Mouse (Mus musculus): ENCODE measurements around the gene Cers6. TPM values are rescaled to one million over a fixed set of nuclear protein-coding genes. Genes with fewer than 3 reads are reported as not detected.

Cers6 gene
- polyA plus RNA-seq, 1 experiment from 2014 or later = 21.3 TPM

- Histone ChIP-seq H3K4me3 (no peak overlapping the region), H3K27ac (no peak overlapping the region), H3K9ac (no peak overlapping the region), H3K4me2 (no peak overlapping the region), H3K36me3 (0 out of 2 replicates have a peak, but pooled peaks cover 6% of the 10 kb centered on the region), H3K4me1 (no peaks in the 10 kb centered on the region), H3K27me3 (no peaks in the 10 kb centered on the region), H3K9me3 (no peaks in the 10 kb centered on the region)
- no peak for ATAC-seq (ENCODE audit: borderline replicate concordance, extremely low read depth, low FRiP score, low TSS enrichment)
- WGBS = 70% methylated on average over 1 of the region's 1 CpGs
These were observed 257.8 kb downstream of the Cers6 start for GRCm38 (mm10) chr2:69118994-69119393.

DNA sequence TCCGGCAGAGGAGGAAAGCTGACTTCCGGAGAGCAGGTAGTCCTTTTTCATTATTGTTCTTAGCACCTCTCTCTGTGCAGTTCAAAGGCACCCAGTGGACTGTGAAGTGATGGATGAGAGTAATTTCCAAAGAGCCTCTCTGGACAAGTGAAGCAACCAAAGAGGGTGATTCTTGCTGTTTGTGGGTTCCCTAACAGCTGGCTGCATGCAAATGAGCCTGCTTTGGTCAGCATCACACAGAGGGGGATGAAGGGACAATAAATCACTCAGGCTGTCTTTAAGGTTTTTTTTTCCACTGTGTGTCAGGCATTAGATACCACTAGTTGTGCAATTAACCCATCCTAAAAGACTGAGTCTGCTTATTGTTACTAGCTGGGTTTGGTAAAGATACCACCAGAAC lies 258.5 kb downstream of the Cers6 start:
- Histone ChIP-seq H3K4me2 (no peak overlapping the region), H3K9ac (no peak overlapping the region)
- 31% methylated on average over 2 of the region's 2 CpGs for WGBS

GRCm38 (mm10) chr2:69121681-69122080 lies 260.4 kb downstream of the Cers6 start:
- Histone ChIP-seq H3K9ac (no peak overlapping the region), H3K4me1 (no peaks in the 10 kb centered on the region), H3K9me3 (no peaks in the 10 kb centered on the region), H3K36me3 (no peaks in the 10 kb centered on the region), H3K4me3 (no peak overlapping the region), H3K27ac (no peak overlapping the region), H3K4me2 (no peak overlapping the region), H3K27me3 (no peaks in the 10 kb centered on the region)
- WGBS = 83% methylated on average over 4 of the region's 4 CpGs
- no peak for ATAC-seq (ENCODE audit: borderline replicate concordance, extremely low read depth, low FRiP score, low TSS enrichment)

More for the DNA sequence above, 258.5 kb downstream of the Cers6 start:
- Histone ChIP-seq H3K4me1 (no peaks in the 10 kb centered on the region), H3K27me3 (no peaks in the 10 kb centered on the region), H3K4me3 (no peak overlapping the region), H3K27ac (no peak overlapping the region), H3K36me3 (0 out of 2 replicates have a peak, but pooled peaks cover 6% of the 10 kb centered on the region), H3K9me3 (no peaks in the 10 kb centered on the region)
- no peak for ATAC-seq (ENCODE audit: borderline replicate concordance, extremely low read depth, low FRiP score, low TSS enrichment)

GRCm38 (mm10) chr2:69125425-69125824 lies 264.2 kb downstream of the Cers6 start:
- WGBS = 75% methylated on average over 3 of the region's 3 CpGs
- Histone ChIP-seq H3K9ac (no peak overlapping the region), H3K27me3 (no peaks in the 10 kb centered on the region), H3K27ac (no peak overlapping the region), H3K4me3 (no peak overlapping the region), H3K4me2 (no peak overlapping the region), H3K36me3 (no peaks in the 10 kb centered on the region), H3K9me3 (no peaks in the 10 kb centered on the region), H3K4me1 (peaks cover 19% of the 10 kb centered on the region)
- ATAC-seq (ENCODE audit: borderline replicate concordance, extremely low read depth, low FRiP score, low TSS enrichment) = no peak

DNA sequence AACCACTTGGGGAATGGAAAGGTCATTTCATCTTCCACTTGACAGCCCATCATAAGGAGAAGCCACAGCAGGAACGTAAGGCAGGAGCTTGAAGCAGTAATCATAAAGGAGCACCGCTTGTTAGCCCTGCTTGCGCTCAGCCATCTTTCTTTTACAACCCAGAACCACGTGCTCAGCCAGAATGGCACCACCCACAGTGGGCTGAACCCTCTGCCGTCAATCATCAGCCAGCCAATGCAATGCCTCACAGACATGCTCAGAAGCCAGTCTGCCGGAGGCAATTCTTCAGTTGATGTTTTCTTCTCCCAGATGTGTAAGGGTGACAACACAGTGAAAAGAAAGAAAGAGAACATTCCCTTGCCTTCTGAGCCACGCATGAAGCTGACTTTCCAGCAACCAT lies 267.1 kb downstream of the Cers6 start:
- Histone ChIP-seq H3K9ac (no peak overlapping the region), H3K9me3 (no peaks in the 10 kb centered on the region), H3K36me3 (no peaks in the 10 kb centered on the region), H3K27ac (peak overlapping the region; percentile 51), H3K27me3 (no peaks in the 10 kb centered on the region), H3K4me1 (peaks cover 19% of the 10 kb centered on the region), H3K4me3 (no peak overlapping the region), H3K4me2 (no peak overlapping the region)
- whole genome bisulfite sequencing = 80% methylated on average over 7 of the region's 7 CpGs
- ATAC-seq (ENCODE audit: borderline replicate concordance, extremely low read depth, low FRiP score, low TSS enrichment) = no peak

DNA sequence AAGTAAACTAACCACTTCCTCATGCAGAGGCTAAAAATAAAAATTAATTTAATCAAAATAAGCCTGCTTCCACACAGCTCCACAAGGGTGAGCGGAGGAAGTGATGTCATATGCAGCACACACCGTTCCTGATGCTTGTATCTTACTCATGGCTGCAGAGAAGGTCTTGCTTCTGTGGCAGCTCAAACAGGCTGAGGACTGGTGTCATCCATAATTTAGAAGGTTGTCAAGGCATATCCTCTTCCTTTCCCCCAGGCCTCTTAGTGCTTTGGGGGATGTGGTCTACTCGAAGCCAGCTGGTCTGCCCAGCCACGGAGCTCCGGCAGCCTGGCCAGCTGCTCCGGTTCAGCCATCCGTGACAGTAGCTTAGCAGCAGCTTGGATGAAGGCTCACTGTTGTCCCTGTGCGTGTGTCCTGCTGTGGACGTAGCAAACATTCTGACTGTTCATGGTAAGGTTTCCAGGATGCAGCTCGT lies 267.7 kb downstream of the Cers6 start:
- no peak overlapping the region for H3K9ac ChIP-seq
- no peaks in the 10 kb centered on the region for H3K9me3 ChIP-seq
- H3K36me3 ChIP-seq = no peaks in the 10 kb centered on the region
- peak overlapping the region; percentile 30; the same call in 1 of the 2 replicates for H3K4me2 ChIP-seq
- no peak overlapping the region for H3K4me3 ChIP-seq
- peak; percentile 72; the same call in 1 of the 2 replicates for ATAC-seq (ENCODE audit: borderline replicate concordance, extremely low read depth, low FRiP score, low TSS enrichment)
- no peaks in the 10 kb centered on the region for H3K27me3 ChIP-seq
- peak overlapping the region; percentile 86 for H3K27ac ChIP-seq
- 38% methylated on average over 10 of the region's 10 CpGs for WGBS
- H3K4me1 ChIP-seq = peaks cover 19% of the 10 kb centered on the region

DNA sequence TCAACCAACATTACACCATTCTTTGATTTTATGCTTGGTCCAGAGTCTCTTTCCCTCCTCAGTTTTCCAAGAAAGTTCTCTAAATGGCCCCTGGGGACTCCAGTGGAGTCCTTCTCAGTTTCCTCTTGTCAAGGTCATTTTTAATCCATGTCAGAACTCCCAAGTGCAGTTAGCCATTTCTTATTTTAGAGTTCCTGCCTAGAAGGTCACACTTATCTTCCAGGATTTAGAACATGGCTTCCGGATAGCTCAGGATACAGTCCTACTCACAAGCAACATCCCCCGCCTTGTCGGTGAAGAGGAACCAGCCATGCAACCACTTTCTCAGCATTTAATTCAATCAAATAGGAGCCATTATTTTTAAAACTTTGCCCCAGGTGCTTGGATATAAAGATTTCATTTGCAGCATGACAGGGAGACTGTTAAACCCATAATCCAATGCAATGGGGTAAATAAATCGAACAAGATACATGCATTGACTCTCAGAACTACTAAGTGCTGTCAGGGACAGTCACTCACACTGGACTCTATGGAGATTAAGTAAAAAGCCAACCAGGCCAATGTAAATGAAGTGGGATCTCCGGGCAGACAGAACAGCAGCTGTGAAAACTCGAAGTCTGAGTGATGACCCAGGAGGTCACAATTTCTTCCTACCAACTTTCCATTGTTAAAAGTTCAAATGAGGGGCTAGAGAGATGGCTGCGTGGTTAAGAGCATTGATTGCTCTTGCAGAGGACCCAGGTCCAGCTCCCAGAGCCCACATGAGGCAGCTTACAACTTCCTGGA lies 268.4 kb downstream of the Cers6 start:
- WGBS = 46% methylated on average over 7 of the region's 7 CpGs
- peak; percentile 53; the same call in 1 of the 2 replicates for ATAC-seq (ENCODE audit: borderline replicate concordance, extremely low read depth, low FRiP score, low TSS enrichment)

GRCm38 (mm10) chr2:69132046-69132445 lies 270.8 kb downstream of the Cers6 start:
- Histone ChIP-seq H3K9ac (no peak overlapping the region), H3K4me3 (no peak overlapping the region), H3K27ac (no peak overlapping the region), H3K27me3 (no peaks in the 10 kb centered on the region), H3K4me2 (no peak overlapping the region), H3K9me3 (no peaks in the 10 kb centered on the region), H3K36me3 (no peaks in the 10 kb centered on the region), H3K4me1 (peaks cover 37% of the 10 kb centered on the region)
- ATAC-seq (ENCODE audit: borderline replicate concordance, extremely low read depth, low FRiP score, low TSS enrichment) = no peak
- WGBS = 53% methylated on average over 3 of the region's 3 CpGs

More for the DNA sequence above, 268.4 kb downstream of the Cers6 start:
- Histone ChIP-seq H3K9me3 (no peaks in the 10 kb centered on the region), H3K27me3 (no peaks in the 10 kb centered on the region), H3K4me1 (peaks cover 19% of the 10 kb centered on the region), H3K4me3 (no peak overlapping the region), H3K9ac (no peak overlapping the region), H3K27ac (peak overlapping the region; percentile 86), H3K36me3 (no peaks in the 10 kb centered on the region), H3K4me2 (peak overlapping the region; percentile 30; the same call in 1 of the 2 replicates)

GRCm38 (mm10) chr2:69132488-69133040 lies 271.3 kb downstream of the Cers6 start:
- WGBS = 45% methylated on average over 5 of the region's 5 CpGs
- H3K27ac ChIP-seq = no peak overlapping the region
- peaks cover 37% of the 10 kb centered on the region for H3K4me1 ChIP-seq
- H3K4me3 ChIP-seq = no peak overlapping the region
- no peaks in the 10 kb centered on the region for H3K9me3 ChIP-seq
- no peaks in the 10 kb centered on the region for H3K27me3 ChIP-seq
- no peaks in the 10 kb centered on the region for H3K36me3 ChIP-seq
- no peak overlapping the region for H3K4me2 ChIP-seq
- ATAC-seq (ENCODE audit: borderline replicate concordance, extremely low read depth, low FRiP score, low TSS enrichment) = no peak
- no peak overlapping the region for H3K9ac ChIP-seq

- peaks cover 27% of the 10 kb centered on the region for H3K4me1 ChIP-seq
- no peaks in the 10 kb centered on the region for H3K36me3 ChIP-seq
- no peaks in the 10 kb centered on the region for H3K9me3 ChIP-seq
- no peak for ATAC-seq (ENCODE audit: borderline replicate concordance, extremely low read depth, low FRiP score, low TSS enrichment)
- no peak overlapping the region for H3K9ac ChIP-seq
- H3K4me2 ChIP-seq = no peak overlapping the region
- no peak overlapping the region for H3K27ac ChIP-seq
- H3K27me3 ChIP-seq = no peaks in the 10 kb centered on the region
- H3K4me3 ChIP-seq = no peak overlapping the region
- WGBS = 60% methylated on average over 1 of the region's 1 CpGs
These were observed 272.9 kb downstream of the Cers6 start for GRCm38 (mm10) chr2:69134186-69134585.

DNA sequence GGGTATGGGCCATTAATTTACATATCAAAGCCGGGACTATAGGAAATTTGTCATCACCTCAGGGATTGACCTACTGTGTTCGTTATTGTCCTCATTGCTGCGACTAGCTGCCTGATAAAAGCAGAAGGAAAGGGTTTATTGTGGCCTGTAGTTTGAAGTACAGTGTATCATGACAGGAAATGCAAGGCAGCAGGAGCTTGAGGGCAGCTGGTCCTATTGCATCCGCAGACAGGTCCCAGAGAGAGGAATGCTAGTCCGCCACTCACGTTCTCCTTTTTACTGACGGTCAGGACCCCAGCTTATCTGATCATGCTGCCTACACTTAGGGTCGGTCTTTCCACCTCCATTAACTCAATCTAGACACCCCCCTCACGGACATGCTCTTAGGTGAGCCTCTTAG lies 273.7 kb downstream of the Cers6 start:
- no peak overlapping the region for H3K9ac ChIP-seq
- H3K4me2 ChIP-seq = no peak overlapping the region
- H3K27me3 ChIP-seq = no peaks in the 10 kb centered on the region
- no peak for ATAC-seq (ENCODE audit: borderline replicate concordance, extremely low read depth, low FRiP score, low TSS enrichment)
- peaks cover 19% of the 10 kb centered on the region for H3K4me1 ChIP-seq
- H3K36me3 ChIP-seq = no peaks in the 10 kb centered on the region
- 50% methylated on average over 9 of the region's 9 CpGs for WGBS
- H3K27ac ChIP-seq = peak overlapping the region; percentile 64; the same call in 1 of the 2 replicates
- no peaks in the 10 kb centered on the region for H3K9me3 ChIP-seq
- no peak overlapping the region for H3K4me3 ChIP-seq
